Mouse (Mus musculus) cerebellum, adult 8-10 months (tissue): ENCODE measurements around the gene Rora.

Experiments used
- DNase-seq: peaks from one replicate; pipeline ENCODE4 v3.0.0; 2022

Gene Rora

DNA sequence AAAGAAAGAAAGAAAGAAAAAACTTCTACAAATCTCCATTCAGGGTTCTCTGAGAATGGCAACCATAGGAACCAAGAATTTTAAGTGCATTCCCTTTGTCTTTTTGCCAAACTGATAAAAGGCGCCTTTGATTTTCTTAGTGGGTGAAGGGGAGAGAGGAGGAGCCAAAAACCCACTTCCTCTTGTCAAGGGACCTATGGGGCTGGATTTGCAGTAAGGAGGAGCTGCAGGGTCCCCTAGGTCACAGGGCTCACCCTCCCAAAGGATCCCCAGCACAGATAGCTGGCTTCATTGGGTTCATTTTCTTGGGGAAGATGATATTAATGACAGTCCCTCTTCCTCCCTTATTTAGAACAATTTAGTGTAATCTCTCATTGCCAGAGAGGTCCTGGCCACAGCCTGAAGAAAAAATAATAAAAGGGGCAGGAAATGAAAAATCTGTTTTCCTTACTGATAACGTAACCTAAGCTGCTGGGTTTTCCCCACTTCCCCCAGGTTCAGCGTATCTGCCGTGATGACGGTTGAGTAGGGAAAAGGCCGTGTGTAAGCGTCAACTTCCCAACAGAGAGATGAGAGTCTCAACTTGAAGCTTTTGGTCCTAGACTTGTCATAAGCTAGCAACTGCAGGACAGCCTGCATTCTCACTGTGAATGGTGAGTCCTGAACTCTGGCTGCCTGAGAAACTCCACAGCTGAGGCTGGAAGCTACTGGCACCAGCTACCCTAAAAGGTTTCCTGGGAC lies 511.7 kb downstream of the Rora start:
- no peak for DNase-seq

DNA sequence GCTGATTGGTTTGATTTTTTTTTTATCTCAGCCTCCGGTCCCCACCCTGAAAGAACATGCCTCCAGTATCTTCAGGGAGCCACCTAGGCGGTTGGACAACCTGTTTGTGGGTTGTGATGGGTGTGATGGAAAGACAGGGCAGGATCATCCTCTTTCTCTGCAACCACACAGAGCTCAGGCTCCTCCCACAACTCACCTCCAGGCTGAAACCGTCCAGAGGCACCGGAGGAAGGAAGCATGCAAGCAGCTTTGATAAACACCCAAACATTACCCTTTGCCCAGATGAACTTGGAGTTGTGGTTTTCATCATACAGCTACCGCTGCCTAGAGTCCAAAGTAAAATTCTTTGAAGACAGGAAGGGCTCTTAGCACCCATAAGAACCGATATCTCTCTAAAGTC lies 520.5 kb downstream of the Rora start:
- DNase-seq, result no peak

DNA sequence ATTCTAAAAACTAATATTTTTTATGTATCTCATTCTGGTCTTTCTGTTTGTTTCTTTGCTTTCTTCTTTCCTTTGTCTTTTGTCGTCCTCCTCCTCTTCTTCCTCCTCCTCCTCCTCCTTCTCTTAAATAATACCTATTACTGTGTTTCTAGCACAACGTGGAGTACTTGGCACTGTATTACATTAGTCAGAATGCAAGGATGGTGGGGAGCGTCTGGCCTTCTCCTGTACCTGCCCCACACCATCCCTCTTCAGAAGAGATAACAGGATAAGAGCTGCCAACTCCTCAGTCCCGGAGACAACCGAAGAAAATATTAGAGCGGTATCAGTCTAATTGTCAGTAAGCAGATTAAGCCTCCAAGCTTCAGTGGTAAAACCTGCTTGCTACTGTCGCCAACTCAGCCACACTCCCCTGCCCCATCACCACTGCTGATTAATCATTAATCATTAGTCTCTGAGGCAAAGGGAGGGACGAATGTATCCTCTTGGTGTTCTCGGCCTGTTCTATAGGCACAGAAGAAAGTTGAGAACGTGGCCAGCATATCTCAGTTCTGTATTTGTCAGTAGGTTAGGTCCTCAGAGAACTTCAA lies 521.0 kb downstream of the Rora start:
- no peak for DNase-seq

DNA sequence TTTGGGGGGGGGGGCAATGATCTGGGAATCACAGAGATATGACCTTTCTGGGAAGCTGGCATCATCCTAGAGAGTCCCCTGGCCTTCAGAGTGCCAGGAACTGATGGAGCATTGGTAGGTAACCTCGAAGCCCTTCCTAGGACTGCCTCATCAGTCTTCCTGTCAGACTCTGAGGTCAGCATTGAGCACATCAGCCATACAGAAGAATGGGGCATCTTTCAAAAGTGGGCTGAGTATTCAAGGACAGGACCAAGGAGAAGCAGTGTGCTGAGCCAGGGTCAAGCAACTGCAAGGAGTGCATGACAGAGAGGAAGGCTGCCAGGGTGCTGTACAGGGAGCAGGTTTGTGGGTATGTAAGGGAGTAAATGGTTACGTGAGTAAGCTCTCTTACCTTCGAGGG lies 523.4 kb downstream of the Rora start:
- no peak for DNase-seq

DNA sequence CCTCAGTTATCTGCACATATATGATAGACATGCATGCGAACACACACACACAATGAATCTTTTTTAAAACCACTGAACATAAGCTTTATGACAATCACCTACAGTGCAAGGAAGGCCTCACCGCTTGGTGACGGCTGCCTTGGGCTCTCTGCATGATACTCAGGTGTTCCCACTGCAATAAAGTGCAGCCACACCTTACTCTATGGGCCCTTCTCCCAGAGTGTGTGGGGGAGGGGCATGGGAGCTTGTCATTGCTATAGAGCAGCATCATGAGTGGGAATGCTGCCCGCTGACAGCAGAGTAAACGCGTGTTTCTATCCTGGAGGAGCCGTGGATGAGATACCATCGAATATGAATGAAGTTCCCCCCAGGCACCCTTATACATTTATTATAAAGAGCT lies 525.6 kb downstream of the Rora start:
- DNase-seq, result no peak

DNA sequence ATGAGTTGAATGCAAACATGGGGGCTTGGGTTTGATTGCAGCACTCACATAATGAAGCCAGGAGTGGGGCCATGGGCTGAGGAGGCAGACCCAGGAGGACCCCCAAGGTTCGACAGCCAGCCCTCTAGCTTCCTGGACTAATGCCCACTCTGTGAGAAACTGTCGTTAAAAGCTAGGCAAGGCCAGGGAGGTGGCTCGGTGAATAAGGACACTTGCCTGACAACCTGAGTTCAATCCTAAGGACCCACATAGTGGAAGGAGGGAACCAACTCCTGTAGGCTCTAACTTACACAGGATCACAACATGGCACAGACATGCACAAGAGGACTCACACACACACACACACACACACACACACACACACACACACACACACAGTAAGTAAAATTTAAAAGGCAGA lies 527.4 kb downstream of the Rora start:
- DNase-seq, result no peak

DNA sequence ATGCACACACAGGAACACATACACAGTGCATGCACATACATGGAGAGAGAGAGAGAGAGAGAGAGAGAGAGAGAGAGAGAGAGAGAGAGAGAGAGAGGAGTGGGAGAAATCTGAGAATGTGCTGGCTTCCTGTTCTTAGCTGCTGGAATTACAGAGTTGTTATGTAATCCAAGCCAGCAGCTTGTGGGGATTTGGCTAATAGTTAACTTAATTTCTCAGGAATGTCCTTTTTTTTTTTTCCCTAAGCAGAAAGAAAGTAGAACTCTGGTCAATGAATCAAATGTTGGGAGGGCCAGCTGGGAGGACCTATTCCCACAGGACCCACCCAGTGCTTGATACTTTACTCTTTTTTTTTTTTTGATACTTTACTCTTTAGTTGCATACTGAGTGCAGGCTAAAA lies 527.8 kb downstream of the Rora start:
- DNase-seq, result no peak

DNA sequence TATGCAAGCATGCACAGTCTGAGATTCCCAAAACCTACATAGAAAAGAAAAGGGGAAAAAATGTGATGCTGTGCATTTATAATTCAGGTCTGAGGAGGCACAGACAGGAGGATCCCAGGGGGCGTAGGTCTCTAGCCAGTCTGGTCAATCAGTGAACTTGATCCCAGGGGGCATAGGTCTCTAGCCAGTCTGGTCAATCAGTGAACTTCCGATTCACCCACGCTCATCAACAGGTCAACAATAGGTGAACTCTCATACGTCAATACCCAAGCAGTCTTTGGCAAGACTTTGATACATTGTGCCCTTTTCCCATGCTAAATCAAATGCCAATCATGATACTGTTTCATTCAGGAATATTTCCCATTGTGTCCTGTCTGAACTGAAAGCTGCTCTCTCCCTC lies 530.3 kb downstream of the Rora start:
- no peak for DNase-seq

DNA sequence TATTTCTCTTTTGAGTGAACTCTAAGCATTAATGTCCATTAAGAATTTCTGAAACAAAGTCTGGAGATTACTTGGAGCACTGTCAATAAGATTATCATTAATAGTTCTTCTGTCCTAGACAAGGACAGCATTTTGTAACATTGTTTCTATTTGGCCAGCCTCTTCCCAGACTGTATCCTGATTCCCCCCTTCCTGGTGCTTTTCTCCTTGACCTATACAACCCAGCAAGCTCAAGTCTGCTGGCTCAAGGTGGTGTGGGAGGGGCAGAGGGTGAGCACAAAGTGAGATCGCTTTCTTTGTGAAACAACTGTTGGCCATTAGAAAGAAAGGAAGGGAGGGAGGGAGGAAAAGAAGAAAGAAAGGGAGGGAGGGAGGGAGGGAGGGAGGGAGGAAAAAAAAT lies 537.1 kb downstream of the Rora start:
- DNase-seq, result no peak

DNA sequence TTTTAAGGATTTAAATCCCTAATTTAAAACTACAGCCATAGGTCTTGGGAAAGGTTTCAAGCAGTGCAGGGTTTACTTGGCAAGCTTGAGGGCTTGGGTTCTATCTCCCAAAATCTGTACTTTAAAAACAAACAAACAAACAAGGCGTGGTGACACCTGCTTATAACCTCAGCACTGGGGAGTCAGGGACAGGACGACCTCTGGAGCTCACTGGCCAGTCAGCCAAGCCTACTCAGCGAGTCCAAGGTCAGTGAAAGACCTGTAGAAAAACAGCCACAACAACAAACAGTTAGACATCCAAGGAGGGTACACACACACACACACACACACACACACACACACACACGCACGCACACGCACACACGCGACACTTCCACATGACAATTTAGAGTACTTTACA lies 538.9 kb downstream of the Rora start:
- DNase-seq, result no peak

DNA sequence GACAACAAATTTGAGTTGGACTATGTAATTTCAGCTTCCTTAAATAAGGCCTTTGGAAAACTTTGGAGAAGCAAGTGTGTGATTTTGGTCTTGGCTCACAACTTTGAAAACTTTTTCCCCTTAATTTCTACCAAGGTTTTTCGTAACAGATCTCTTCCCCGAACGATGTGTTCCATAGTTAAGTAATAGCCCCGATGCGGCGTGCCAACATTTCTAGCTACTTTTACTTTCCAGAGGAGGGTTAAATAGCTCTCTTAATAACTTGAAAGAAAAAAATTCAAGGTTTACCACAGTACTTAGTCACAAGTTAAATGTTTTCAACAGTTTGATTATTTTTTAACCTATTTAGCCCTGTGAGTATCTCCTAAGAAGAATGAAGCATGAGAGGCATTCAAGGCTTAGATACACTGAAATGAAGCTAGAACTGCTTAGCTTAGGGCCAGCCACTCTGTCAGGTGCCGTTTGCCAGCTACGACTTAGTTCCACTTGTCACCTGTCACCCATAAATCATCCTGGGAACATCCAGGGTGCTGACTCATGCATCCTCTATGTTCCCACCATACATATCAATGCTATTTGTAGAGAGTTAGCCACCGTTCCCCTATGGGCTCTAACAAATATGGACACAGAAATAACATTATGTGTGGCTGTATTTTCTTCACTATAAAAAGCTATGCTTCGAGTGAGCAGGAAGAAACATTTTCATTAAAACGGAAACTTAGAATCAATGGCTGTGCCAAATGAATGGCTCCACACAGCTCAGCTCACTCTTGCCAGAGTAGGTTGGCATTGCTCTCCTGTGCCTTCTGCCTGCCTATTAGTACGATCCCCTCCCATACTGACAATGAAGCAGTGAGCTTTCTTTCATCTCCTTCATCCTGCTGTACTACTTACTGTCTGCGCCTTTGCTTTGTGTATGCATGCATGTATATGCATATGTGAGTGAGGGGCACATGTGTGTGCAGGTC lies 541.3 kb downstream of the Rora start:
- no peak for DNase-seq

DNA sequence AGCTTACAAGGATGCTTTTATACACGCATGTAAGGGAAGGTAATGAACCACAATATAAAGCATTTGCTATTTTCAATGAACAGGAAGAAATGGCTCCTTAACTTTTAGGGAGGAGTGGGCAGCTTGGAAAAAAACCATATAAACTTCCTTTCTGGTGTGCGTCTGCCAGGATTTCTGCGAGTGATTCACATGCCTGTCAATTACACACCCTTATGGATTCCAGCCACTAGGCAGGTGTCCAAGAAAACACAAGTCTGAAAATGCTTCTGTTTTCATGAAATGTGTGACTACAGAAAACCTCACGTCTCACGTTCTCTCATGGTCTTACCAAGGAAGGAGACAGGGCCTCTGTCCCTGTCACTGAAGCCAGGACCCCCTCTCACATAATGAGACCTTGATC lies 560.2 kb downstream of the Rora start:
- DNase-seq, result no peak

DNA sequence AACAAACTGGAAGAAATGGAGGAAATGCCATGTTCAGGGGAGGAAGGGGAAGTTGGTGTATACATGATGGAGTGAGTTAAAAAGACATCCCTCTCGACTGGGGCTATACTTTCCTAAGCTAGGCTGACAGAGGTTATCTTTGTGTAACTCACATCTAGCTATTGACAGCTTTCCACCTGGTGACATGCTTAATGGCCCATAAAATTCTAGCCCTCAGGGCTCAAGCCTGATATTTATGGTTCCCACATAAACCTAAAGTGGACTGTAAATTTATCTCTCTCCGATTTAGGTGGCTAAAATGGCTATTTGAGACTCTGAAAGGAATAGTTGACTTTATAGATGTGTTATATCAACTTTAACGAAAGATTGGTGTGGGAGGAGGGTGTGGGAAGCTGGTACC lies 571.3 kb downstream of the Rora start:
- DNase-seq, result no peak

DNA sequence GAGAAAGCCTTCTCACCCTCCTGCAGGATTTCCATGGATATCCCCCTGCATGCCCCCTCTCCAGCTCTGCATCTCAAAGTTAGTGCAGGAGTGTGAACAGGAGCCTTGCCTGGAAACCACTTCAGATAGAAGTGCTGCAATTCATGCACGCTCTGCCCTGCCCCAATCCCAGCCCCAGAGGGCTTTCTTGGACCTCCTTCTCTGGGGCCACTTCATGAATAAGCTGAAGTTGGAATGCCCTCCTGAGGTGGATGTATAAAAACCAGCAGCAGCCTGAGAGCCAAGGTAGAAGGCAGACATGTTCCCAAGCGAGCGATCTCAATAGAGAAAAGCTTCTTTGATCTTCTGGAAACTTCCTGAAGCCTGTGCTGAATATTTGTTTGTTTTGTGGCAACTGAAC lies 572.8 kb downstream of the Rora start:
- no peak for DNase-seq

DNA sequence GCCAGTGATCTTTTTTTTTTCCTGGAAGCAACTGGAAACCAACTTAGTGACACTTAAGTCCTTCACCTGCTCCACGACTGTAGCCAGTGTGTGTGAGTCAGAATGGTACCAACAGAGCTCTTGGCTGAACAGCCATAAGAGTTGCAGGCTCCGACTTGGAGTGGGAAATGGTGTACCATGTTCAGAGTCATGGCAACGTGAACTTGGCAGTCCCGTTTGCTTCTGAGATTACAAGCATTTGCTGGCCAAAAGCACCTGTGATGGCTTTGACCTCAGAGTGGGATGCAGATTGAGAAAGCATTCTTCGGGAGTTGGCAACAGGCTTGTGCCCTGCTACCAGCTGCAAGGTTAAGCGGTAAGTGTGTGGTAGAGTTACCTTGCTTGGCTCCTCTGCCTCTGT lies 574.2 kb downstream of the Rora start:
- no peak for DNase-seq

DNA sequence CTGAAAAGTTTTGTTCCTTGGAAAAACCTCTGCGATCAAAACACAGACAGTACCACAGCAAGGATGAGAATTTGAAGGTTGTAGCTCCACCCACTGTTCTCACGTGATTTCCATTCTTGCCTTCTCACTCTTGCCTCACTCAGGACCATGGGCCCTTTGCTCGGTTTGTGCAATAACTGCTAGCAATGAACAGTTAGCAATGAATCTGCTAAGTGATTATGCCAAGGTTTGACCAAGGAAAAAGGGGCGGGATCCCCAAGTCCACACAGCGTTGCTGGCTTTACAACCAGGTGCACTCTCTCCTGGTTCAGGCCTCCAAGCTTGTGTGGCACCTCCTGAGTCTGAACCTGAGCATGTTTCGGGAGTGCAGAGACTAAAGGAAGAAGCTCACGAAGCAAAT lies 576.3 kb downstream of the Rora start:
- DNase-seq, result no peak

DNA sequence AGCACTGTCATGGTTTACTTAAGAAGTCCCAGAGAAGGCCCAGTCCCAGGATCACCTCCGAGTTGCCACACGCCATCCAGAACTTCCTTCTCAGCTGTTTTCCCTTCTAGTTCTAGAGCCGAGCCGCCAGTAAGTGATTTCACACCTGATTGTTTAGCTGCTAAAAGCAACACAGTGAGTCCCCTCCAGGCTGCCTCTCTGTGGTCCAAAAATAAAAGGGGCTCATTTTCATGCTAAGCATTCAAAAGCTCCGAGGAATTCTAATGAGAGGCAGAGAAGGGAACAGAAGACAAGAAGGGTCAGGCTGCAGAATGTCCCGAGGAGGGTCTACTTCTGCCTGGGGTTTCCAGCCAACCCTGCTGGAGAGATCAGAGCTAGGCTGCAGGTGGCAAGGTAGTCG lies 580.9 kb downstream of the Rora start:
- DNase-seq, result no peak

DNA sequence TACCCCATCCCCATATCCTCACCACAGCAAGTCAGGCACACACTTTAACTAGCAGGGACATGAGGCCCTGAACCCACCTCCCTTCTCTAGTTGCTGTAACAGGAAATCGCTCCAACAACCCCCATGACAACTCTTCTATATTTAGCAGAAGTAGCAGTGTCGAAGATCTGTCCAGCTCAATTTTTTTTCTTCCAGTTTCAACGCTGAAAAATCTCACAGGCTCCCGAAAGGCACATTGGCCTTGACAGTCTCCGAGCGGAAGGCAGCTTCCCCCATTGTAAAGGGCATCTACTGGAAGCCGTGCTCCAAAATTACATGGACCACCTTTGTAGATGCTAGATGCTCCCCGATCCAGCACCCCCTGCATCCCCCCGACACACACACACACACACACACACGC lies 583.7 kb downstream of the Rora start:
- DNase-seq, result no peak

DNA sequence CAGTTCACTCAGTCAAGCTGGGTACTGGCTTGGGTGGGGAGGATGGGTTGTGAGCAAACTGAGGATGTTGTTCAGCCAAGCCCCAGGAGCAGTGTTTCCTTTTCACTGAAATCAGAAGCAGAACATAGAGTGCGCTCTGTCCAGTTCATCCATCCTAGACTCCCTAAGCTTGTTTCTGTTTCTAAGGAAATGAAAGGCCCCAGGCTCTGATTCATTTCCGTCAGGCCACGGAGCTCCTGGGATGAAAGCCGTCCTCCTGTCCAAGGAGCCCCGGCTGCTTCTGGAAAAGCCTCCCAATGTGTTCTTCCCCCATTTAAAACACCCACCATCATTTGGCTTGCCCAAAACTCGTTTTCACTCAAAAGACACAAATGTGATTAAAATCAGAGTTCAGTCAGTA lies 589.0 kb downstream of the Rora start:
- DNase-seq, result no peak

DNA sequence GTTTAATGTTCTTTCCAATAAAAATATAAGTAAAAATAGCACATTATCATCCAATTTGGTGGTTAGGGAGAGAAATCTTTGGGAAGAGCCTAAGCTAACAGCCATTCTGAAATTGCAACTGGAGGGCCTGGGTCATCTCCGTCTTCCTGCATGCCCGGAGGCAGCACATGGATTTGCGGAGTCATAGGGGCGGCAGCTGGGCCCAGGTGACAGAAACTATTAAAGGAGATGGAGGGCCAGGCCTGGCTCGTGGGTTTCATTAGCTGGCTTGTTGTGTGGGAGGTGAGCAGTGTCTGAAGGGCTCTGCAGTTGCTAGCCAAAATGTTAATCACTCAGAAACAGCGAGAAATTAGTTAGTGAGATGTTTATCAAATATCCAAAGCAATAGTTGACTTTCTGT lies 590.0 kb downstream of the Rora start:
- no peak for DNase-seq

DNA sequence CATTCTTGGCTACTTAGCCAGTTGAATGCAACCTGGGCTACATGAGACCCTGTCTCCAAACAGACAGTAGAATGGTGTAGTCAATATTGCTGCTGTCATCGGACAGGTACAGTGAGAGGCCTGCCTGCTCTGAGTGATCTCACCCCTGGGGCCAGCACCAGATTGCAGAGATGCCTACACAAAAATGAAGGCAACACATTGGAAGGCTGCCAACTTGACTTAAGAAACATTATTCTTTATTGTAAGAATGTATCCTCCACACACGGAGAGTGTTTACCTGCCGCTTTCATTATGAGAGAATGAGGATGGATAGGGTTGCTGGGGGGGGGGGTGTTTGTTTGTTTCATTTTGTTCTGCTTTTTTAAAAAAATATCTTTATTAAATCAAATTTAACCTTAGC lies 592.6 kb downstream of the Rora start:
- DNase-seq, result no peak

DNA sequence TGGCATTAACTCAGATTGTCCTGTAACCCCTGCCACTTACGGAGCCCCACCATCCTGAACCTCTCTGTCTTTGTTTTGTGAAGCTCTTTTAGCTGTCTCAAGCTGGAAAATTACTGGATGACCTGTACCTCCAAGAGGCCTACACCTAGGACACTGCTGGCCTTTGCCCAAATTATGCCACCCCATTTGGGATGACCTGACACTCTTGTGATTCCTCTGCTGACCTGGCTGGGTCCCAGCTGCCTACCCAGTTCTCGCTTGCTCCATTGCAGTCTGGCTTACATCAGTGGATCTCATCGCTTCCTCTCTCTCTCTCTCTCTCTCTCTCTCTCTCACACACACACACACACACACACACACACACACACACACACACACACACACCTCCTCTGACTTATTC lies 596.0 kb downstream of the Rora start:
- peak; percentile 36 for DNase-seq

DNA sequence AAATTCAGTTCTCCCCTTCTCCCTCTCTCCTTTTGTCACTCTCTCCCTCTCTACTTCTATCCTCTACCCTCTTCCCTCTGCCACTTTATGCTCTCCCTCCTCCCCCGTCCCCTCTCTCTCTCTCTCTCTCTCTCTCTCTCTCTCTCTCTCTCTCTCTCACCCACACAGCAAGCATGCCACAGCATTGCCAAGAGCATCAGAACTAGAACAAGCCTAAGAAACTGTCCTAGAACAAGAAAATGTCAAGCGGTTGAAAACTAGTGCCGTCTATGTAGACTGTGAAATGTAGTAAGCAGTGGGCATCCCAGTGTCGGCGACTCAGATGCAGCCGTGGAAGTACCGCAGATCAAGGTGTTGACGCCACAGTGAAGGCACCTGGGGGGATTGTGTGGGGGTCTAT lies 596.7 kb downstream of the Rora start:
- DNase-seq, result no peak

DNA sequence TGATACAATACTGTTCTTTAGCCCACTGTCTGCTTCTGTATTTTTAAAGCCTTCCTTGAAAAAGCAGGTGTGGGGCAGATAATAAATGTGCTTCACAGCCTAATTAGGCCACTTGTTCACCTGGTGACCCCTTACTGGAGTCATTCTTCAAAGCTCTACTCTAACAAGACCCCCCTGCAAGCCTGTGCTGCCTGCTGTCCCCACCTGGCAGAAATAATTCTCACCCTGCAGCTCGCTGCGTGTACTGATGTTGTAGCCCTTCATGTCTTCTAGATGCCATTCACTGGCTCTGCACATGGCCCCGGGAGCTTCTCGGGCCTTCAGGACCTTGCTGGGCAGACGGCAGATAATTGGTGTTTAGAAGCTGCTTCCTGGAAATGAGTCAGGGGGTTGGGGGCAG lies 604.9 kb downstream of the Rora start:
- DNase-seq, result no peak
